Mouse (Mus musculus) spleen, embryonic (tissue): ENCODE measurements around the gene Btbd11.

Source experiments
- CTCF ChIA-PET: fragments of 350-600 bp; sonication (Branson Sonifier 250); formaldehyde crosslinking; loops from one replicate; lab custom pipeline; 2022; lab: Charles Lee

Btbd11 gene

GRCm38 (mm10) chr10:85590043-85590442, 203.4 kb downstream of the Btbd11 start:
- CTCF ChIA-PET: no interaction called here

GRCm38 (mm10) chr10:85591296-85591695, 204.7 kb downstream of the Btbd11 start:
- CTCF ChIA-PET: no interaction called here

GRCm38 (mm10) chr10:85591986-85592385, 205.4 kb downstream of the Btbd11 start:
- CTCF ChIA-PET: no interaction called here

- CTCF ChIA-PET: no interaction called here
Measured at GRCm38 (mm10) chr10:85596301-85596700, 209.7 kb downstream of the Btbd11 start.

- CTCF ChIA-PET: no interaction called here
Measured at GRCm38 (mm10) chr10:85598093-85598599, 211.5 kb downstream of the Btbd11 start.

GRCm38 (mm10) chr10:85598603-85599542, 212.3 kb downstream of the Btbd11 start:
- CTCF ChIA-PET: no interaction called here

- CTCF ChIA-PET: no interaction called here
Measured at GRCm38 (mm10) chr10:85602546-85602945, 215.9 kb downstream of the Btbd11 start.

GRCm38 (mm10) chr10:85604556-85604955, 217.9 kb downstream of the Btbd11 start:
- CTCF ChIA-PET: no interaction called here

GRCm38 (mm10) chr10:85608550-85609278, 222.1 kb downstream of the Btbd11 start:
- CTCF ChIA-PET: no interaction called here

- CTCF ChIA-PET: no interaction called here
Measured at GRCm38 (mm10) chr10:85617080-85617479, 230.5 kb downstream of the Btbd11 start.

- CTCF ChIA-PET: no interaction called here
Measured at GRCm38 (mm10) chr10:85617501-85618417, 231.1 kb downstream of the Btbd11 start.

- CTCF ChIA-PET: no interaction called here
Measured at GRCm38 (mm10) chr10:85621067-85621466, 234.5 kb downstream of the Btbd11 start.

GRCm38 (mm10) chr10:85624504-85625169, 238.0 kb downstream of the Btbd11 start:
- CTCF ChIA-PET: interaction anchor here (0.5 to 0.7 kb wide), 2 partner anchors 127 to 195 kb away, joined by 3 to 7 read pairs; no protein-coding TSS in a partner anchor

GRCm38 (mm10) chr10:85625170-85625686, 238.6 kb downstream of the Btbd11 start:
- CTCF ChIA-PET: interaction anchor here (0.5 kb wide), 1 partner anchor 196 kb away, joined by 7 read pairs; no protein-coding TSS in a partner anchor

GRCm38 (mm10) chr10:85632030-85632429, 245.4 kb downstream of the Btbd11 start:
- CTCF ChIA-PET: no interaction called here

GRCm38 (mm10) chr10:85633577-85633976, 247.0 kb downstream of the Btbd11 start:
- CTCF ChIA-PET: interaction anchor here (0.6 kb wide), 1 partner anchor 25 kb away, joined by 13 read pairs; no protein-coding TSS in a partner anchor

GRCm38 (mm10) chr10:85637580-85637979, 251.0 kb downstream of the Btbd11 start:
- CTCF ChIA-PET: no interaction called here

GRCm38 (mm10) chr10:85638141-85638540, 251.5 kb downstream of the Btbd11 start:
- CTCF ChIA-PET: no interaction called here

GRCm38 (mm10) chr10:85639581-85639980, 253.0 kb downstream of the Btbd11 start:
- CTCF ChIA-PET: no interaction called here

- CTCF ChIA-PET: no interaction called here
Measured at GRCm38 (mm10) chr10:85640408-85640807, 253.8 kb downstream of the Btbd11 start.
